Mouse (Mus musculus): ENCODE measurements around the gene Sec16b.
A peak's percentile ranks its signal among the peaks of the same experiment; 100 is the strongest.

The Sec16b gene

DNA sequence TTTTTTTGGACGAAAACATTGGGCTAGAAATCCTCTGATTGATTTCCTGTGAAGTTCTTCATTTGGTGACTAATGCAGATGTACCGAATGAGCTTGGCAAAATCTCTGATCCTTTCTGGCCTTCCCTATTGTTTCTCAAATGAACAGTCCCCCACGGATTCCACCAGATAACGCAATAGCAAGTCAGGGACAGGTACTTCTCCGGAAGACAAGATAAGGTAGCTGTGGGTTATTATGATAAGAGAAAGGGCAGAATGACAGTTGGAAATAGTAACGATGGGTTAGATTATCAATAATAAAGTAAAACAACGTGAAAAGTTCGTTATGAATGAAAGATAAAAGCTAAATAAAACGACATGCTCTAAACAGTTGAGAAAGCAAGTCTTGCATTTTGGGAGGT lies 7.0 kb downstream of the Sec16b start:
- DNase-seq (ENCODE audit: low spot score), result no peak

DNA sequence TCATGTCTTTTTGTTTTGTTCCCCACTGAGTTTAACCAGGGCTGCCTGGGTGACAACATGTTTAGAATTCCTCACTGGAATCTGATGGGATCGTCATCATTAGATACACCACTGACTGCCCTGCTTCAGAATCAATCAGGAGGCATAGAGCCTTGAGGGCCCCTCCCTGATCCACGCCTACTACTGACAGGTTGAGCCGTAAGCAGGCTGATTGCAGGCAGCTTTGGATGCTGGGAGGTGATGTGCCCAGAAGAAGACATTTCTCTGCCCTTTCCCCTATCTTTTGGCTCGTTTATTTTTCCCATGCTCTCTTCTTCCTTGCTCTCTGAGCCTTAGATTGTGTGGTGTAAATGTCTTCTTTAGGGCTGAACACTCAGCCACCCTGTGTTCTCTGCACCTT lies 7.8 kb downstream of the Sec16b start:
- DNase-seq (ENCODE audit: low spot score), result no peak

- DNase-seq (ENCODE audit: low spot score), result no peak
Observed at GRCm38 (mm10) chr1:157516838-157517808, 10.6 kb downstream of the Sec16b start.

DNA sequence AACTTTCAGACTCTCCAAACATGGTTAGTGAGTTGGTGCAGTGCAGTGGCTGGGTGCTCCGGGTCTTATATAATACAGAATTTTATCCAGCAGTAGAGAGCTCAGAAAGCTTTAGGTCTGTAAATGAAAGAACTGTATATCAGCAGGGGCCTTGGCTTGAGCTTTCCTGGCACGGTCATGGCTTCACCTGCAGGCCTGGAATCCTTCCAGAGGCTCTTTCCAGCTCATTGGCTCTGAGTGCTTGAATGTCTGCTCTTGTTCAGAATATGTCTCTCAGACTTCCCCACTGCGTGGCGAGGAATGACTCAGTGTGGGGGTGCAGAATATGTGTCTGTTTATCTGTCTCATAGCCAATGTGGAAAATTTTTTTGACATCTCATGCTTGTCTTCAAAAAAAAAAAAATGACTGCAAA lies 11.6 kb downstream of the Sec16b start:
- peak; percentile 6 for DNase-seq (ENCODE audit: low spot score)

- no peak for DNase-seq (ENCODE audit: low spot score)
Observed at GRCm38 (mm10) chr1:157519396-157519795, 12.9 kb downstream of the Sec16b start.

- no peak for DNase-seq (ENCODE audit: low spot score)
Observed at GRCm38 (mm10) chr1:157522322-157522721, 15.8 kb downstream of the Sec16b start.

GRCm38 (mm10) chr1:157524775-157525174 lies 18.2 kb downstream of the Sec16b start:
- no peak for DNase-seq (ENCODE audit: low spot score)

- no peak for DNase-seq (ENCODE audit: low spot score)
Observed at GRCm38 (mm10) chr1:157525692-157526354, 19.3 kb downstream of the Sec16b start.

DNA sequence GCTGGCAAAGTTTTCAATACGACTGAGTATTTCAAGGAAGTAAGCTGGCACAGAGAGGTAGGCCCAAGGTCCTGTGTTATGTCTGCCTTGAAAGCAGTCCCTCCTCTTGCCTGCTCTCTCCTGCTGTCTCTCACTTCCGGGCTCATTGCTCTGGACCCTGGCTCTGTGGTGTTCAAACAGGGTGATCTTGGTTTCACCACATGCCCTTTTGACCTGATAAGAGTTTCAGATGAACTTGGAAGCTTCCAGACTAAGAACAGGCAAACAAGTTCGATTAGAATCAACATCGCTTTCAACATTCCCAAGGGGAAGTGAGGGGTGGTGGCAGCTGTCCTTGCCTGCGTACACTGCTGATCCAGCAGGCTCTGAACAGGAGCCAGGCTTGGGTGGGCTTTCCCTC lies 20.1 kb downstream of the Sec16b start:
- no peak for DNase-seq (ENCODE audit: low spot score)

DNA sequence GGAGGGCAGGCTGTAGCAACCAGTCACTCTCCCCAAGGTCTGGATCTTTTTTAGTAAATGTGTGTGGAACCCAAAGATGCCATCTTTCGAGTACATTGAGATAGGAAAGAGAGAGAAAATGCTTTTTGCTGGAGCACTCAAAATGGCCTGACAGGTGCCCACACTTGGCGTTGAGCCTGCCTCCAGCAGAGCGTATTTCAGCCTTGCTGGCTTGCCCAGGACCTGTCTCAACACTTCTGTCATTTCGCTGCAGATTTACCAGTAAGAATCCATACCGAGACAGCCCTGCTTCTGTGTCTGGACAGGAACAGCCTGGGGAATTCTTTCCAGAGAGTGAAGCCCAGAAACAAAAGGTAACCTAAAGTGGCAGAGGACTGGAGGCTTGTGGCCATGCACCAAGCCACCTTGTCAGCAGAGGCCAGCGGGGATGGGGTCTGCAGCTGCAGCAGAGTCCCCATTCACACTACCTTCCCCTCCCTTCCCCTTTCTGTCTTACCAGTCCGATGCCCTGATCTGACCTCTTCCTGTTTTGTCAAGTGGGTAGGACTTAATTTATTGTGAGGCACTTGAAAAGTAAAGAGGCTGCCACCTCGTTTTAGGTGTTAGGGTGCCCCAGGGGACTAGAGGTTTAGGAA lies 26.4 kb downstream of the Sec16b start:
- no peak for DNase-seq (ENCODE audit: low spot score)

DNA sequence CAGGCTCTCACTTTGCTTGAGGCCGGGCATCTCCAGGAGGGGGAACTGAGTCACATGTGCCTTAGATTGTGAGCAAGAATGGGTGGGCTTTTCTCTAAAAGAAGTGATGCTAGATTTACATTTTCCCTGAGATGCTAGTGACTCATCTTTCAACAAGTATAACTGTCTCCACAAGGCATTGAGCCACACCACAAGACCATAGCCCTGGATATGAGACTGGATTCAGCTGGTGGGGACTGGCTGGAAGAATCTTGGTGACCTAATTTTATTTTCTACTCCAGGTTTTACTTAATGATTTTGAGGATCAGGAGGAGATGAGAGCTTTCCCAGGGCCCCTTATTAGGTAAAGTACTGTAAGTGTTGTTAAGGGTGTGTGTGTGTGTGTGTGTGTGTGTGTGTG lies 29.0 kb downstream of the Sec16b start:
- no peak for DNase-seq (ENCODE audit: low spot score)

- DNase-seq (ENCODE audit: low spot score), result no peak
Observed at GRCm38 (mm10) chr1:157536471-157536870, 29.9 kb downstream of the Sec16b start.

- no peak for DNase-seq (ENCODE audit: low spot score)
Observed at GRCm38 (mm10) chr1:157537636-157538035, 31.1 kb downstream of the Sec16b start.

DNA sequence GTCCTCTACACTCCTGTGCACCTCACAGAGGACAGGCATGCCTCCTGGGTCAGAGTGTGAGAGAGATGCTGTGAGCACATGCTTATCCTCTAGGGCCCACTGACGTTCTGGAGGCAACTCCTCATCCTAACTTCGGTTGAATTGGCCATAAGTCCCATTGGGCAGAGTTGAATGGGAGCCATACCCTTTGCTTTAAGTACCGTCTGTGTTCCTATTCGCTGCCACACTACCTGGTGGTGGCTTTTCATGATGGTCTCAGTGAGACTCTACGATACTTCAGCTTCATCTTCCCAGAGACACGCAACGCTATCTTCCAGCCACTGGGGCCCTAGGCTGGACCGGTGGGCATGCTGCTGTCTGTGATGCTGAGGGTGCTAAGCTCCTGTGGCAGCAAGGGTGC lies 38.5 kb downstream of the Sec16b start:
- DNase-seq (ENCODE audit: low spot score), result no peak

DNA sequence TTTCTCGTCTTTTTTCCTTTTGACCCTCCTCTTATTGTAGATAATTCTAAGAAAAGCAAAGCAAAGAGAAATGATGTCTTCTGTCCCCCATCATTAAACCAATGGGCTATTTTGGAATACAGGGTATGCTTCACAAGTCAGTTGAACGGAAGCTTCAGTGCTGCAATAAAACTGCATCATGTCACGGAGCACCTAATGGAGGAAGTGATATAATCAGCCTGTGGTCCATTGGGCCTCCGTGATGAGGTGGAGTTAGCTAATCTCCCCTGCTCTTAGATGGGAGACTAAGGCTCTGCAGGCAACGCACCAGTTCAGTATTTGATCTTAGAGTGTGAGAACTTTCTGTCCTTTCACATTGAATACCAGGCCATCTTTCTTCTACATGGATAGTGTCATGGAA lies 41.1 kb downstream of the Sec16b start:
- DNase-seq (ENCODE audit: low spot score), result no peak

DNA sequence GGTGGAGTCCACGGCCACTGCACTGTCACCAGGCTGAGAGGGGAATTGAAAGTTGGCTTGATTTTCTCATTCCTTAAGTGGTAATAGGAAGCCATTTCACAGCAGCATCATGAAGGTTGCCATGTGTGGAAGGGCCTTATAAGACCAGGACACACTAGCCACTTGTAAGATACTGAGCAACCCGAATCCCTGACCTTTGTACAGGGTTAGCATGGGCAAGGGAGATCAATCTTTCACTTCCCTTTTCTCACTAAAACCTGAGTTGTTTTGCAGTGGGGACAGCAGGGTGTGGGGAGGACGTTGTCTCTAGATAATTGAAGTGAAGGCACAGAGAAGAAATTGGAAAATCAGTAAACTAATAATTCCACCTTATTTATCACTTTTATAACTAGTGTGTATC lies 43.2 kb downstream of the Sec16b start:
- DNase-seq (ENCODE audit: low spot score), result no peak

GRCm38 (mm10) chr1:157552749-157553451 lies 46.4 kb downstream of the Sec16b start:
- no peak for DNase-seq (ENCODE audit: low spot score)

GRCm38 (mm10) chr1:157554163-157554562 lies 47.6 kb downstream of the Sec16b start:
- no peak for DNase-seq (ENCODE audit: low spot score)

DNA sequence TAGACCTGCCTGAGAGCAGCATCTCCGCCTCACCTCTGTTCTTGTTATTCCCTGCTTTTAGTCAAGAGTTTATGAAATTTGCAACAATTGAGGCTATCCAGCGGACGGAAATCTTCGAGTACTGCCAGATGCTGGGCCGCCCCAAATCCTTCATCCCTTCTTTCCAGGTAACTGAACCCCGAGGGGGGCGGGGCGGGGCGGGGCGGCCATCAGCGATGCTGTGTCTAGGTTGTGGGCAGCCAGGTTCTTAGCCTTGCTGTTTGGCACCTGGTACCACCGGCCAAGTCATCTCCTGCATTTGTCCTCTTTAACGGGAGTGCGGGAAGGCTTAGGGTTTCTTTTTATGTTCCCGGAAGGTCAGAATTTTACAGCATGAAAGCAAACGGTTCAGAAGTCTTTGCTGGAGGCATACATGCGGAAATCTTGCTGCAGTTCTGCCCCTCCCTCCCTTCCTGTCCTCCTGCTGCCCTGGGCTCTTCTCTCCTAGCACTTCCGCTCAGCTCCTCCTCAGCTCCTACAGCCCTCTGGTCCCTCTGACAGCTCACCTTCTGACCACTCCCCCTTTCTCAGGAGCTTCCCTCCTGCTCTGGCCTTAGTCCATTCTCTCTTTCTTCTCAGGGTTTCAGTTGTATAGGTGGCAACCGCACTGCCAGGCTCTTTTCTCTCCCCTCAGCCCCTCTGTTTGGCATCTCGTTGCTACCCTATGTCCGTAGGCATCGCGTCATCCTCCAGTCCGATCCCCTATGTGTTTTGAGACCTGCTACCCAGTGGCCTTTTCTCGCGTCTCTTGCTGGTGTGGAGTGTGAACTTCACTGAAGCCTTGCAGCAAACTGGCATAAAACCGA lies 48.4 kb downstream of the Sec16b start:
- no peak for DNase-seq (ENCODE audit: low spot score)

DNA sequence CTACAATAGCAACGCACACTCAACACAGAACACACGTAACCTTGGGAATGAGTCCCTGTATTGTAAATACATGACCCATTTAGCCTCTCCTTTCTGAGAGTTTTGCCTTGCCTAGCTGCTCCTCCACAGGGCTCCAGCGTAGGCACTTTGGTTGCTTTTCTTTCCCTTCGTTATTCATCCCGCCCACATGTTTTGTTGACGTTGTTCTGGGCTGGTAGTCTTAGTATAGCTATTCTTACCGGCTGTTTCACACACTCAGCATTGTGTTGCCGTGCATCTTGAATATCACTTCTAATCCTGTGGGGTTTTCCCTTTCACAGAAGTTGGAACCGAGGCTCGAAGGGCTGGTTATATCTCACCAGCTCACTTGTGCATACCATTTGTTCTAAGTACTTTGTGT lies 49.2 kb downstream of the Sec16b start:
- no peak for DNase-seq (ENCODE audit: low spot score)

GRCm38 (mm10) chr1:157556439-157556838 lies 49.9 kb downstream of the Sec16b start:
- DNase-seq (ENCODE audit: low spot score), result no peak

Data from ovary, adult 18-20 months (tissue).